9 mouse cellular contexts compared by ENCODE assay signal in the genomic region with DNA sequence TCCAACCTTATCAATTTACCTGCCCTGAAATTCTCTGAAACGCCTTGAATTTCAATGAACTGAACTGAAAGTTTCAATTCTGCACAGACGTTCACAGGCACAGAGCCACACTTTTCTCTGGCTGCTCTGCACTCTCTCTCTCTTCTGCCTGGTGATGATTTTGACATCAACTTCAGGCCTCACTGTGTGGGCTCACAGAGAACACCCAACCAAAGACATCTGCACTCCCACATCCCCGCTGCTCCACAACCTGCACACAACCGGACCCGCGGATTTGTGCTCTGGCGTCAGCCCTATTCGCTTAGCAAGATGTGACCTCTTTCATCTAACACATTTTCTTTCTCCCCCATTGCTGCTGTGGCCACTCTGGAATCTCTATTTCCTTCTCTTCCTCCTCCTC. TPM values are rescaled to one million over a fixed set of nuclear protein-coding genes. Genes with fewer than 3 reads are reported as not detected.
DNase-seq lines count a peak whose midpoint lies in the region; ATAC-seq and TF ChIP-seq lines count a peak whose summit lies in the region.
"Had no signal": no experiment of that assay in that cellular context is flagged by ENCODE, and none has a peak within 500 bp of the region (broad histone marks: within the 10 kb centered on the region; RNA-seq: fewer than 3 reads in every experiment).

No protein-coding gene starts in this region.

- TF ChIP-seq POLR2A in spleen, adult 2 months (IDR thresholded peaks at IDR 0.05; ENCODE audit: low read depth, low read length): no peak

- H3K4me1 ChIP-seq in spleen, adult 2 months (ENCODE audit: control insufficient read depth, insufficient read depth, insufficient read length): peaks cover 5% of the 10 kb centered on the region
- peaks cover 27% of the 10 kb centered on the region for H3K4me1 ChIP-seq in hindbrain, embryonic 10.5 days (replicated peaks)
- peaks cover 13% of the 10 kb centered on the region; the same call in 1 of the 2 replicates for H3K4me1 ChIP-seq in midbrain, embryonic 14.5 days (ENCODE audit: control insufficient read depth, insufficient read depth, low read length)

- H3K4me3 ChIP-seq in spleen, adult 2 months (ENCODE audit: extremely low read depth, insufficient read depth, insufficient read length): no peak overlapping the region; the same call in 1 of the 2 replicates
- H3K4me3 ChIP-seq in hindbrain, embryonic 10.5 days: peak overlapping the region; percentile 70
- H3K4me3 ChIP-seq in midbrain, embryonic 14.5 days (replicated peaks; ENCODE audit: low read depth, low read length): peak overlapping the region; percentile 68

- H3K27ac ChIP-seq in spleen, adult 2 months (ENCODE audit: insufficient read depth, low read length): peak overlapping the region; percentile 58
- H3K27ac ChIP-seq in hindbrain, embryonic 10.5 days: no peak overlapping the region
- no peak overlapping the region for H3K27ac ChIP-seq in midbrain, embryonic 14.5 days (replicated peaks; ENCODE audit: low read depth, low read length)

- H3K36me3 ChIP-seq in spleen, adult 2 months (ENCODE audit: control insufficient read depth, insufficient read depth, low read length): peaks cover 2% of the 10 kb centered on the region; the same call in 1 of the 2 replicates
- no peaks in the 10 kb centered on the region for H3K36me3 ChIP-seq in hindbrain, embryonic 10.5 days
- H3K36me3 ChIP-seq in midbrain, embryonic 14.5 days (ENCODE audit: control insufficient read depth, insufficient read depth, low read length): no peaks in the 10 kb centered on the region

- DNase-seq in gastrocnemius, postnatal 14 days: peak; percentile 11
- DNase-seq in gastrocnemius, postnatal 36 days: no peak
- DNase-seq in spleen, adult 2 months (ENCODE audit: low read depth in 1 of 2, low spot score in 2 of 2): no peak
- no peak for DNase-seq in spleen, postnatal 10 days (ENCODE audit: low spot score in 2 of 2)
- peak; percentile 14 for DNase-seq in hindbrain, embryonic 10.5 days (ENCODE audit: low spot score)
- DNase-seq in midbrain, embryonic 14.5 days: no peak
- no peak for DNase-seq in Muller cell, postnatal 12 days (ENCODE audit: inconsistent ontology term)

- H3K9me3 ChIP-seq in hindbrain, embryonic 10.5 days: no peaks in the 10 kb centered on the region
- H3K9me3 ChIP-seq in midbrain, embryonic 14.5 days (ENCODE audit: control insufficient read depth, low read length): no peaks in the 10 kb centered on the region

- peak overlapping the region; percentile 69 for H3K4me2 ChIP-seq in midbrain, embryonic 14.5 days (ENCODE audit: low read length)

- H3K9ac ChIP-seq in midbrain, embryonic 14.5 days (replicated peaks; ENCODE audit: low read length): peak overlapping the region; percentile 65; the same call in 1 of the 2 replicates

- 24% methylated on average over 8 of the region's 8 CpGs for WGBS in spleen, adult 2 months
- WGBS in hindbrain, embryonic 10.5 days: 40% methylated on average over 8 of the region's 8 CpGs
- WGBS in midbrain, embryonic 14.5 days: 27% methylated on average over 8 of the region's 8 CpGs

- no peak for TF ChIP-seq CTCF in spleen, adult 2 months (IDR thresholded peaks at IDR 0.05; ENCODE audit: extremely low read depth, insufficient read depth, insufficient read length, insufficient replicate concordance)

- no peaks in the 10 kb centered on the region for H3K27me3 ChIP-seq in spleen, adult 2 months (ENCODE audit: control insufficient read depth, insufficient read depth, low read length)
- no peaks in the 10 kb centered on the region for H3K27me3 ChIP-seq in hindbrain, embryonic 10.5 days (ENCODE audit: insufficient read depth, poor library complexity, severe bottlenecking)
- H3K27me3 ChIP-seq in midbrain, embryonic 14.5 days (ENCODE audit: control insufficient read depth, insufficient read depth, low read length): no peaks in the 10 kb centered on the region
- H3K27me3 ChIP-seq: Patski had no signal

- no peak for ATAC-seq in midbrain, embryonic 14.5 days (ENCODE audit: low FRiP score, low TSS enrichment)
- no peak for ATAC-seq in megakaryocyte progenitor cell, adult 5-6 weeks (replicated peaks; ENCODE audit: poor library complexity)

- intact Hi-C loops in gastrocnemius, postnatal 14 days (cut with DNase I; ENCODE audit: low total_unique reads): loop anchor here (5.0 kb wide), 1 partner anchor 37 kb away; no protein-coding TSS in a partner anchor
- intact Hi-C loops in gastrocnemius, postnatal 36 days (cut with DNase I): loop anchor here (10.0 kb wide), 1 partner anchor 691 kb away; the partner anchor contains the start of gene Gabarapl1

RNA-seq across cellular contexts. Expression of gene Klrb1b, which starts 18.0 kb away (rescaled TPM):
- total RNA-seq in gastrocnemius, postnatal 14 days (2021): not detected
- total RNA-seq in gastrocnemius, postnatal 36 days (2021): not detected
- polyA plus RNA-seq in spleen, adult 2 months (2012; rRNA removed): 0.62 and 1.7 TPM in 2 replicates
- not detected in 2 replicates for polyA plus RNA-seq in hindbrain, embryonic 10.5 days (2016; fragmentation: Nextera tagmentation; extraction: Ambion mirVana)
- 0.09 and 0.14 TPM in 2 replicates for polyA plus RNA-seq in midbrain, embryonic 14.5 days (2014; fragmentation: Nextera tagmentation; extraction: Ambion mirVana)
- 0.32 and 1.4 TPM in 2 replicates for total RNA-seq in megakaryocyte progenitor cell, adult 5-6 weeks (2015)
- not detected in 2 replicates for total RNA-seq in megakaryocyte progenitor cell, adult 5-6 weeks (2017)
- polyA plus RNA-seq: Patski had no signal

RNA-seq across cellular contexts. Expression of gene Gm44511, which starts 18.0 kb away (rescaled TPM):
- not detected for total RNA-seq in gastrocnemius, postnatal 14 days (2021)
- not detected for total RNA-seq in gastrocnemius, postnatal 36 days (2021)
- polyA plus RNA-seq in spleen, adult 2 months (2012; rRNA removed): 0.23 and 0.53 TPM in 2 replicates
- not detected in 2 replicates for polyA plus RNA-seq in hindbrain, embryonic 10.5 days (2016; fragmentation: Nextera tagmentation; extraction: Ambion mirVana)
- polyA plus RNA-seq in midbrain, embryonic 14.5 days (2014; fragmentation: Nextera tagmentation; extraction: Ambion mirVana): not detected in 2 replicates
- not detected in 2 replicates for total RNA-seq in megakaryocyte progenitor cell, adult 5-6 weeks (2015)
- total RNA-seq in megakaryocyte progenitor cell, adult 5-6 weeks (2017): not detected in 2 replicates
- polyA plus RNA-seq: Patski had no signal

RNA-seq across cellular contexts. Expression of gene Clec2i, which starts 43.3 kb away (rescaled TPM):
- not detected for total RNA-seq in gastrocnemius, postnatal 14 days (2021)
- total RNA-seq in gastrocnemius, postnatal 36 days (2021): under 1 TPM in 1 of 2 experiments, not detected in 1; 0.18 TPM
- polyA plus RNA-seq in spleen, adult 2 months (2012; rRNA removed): 5.0 and 9.6 TPM in 2 replicates
- not detected in 2 replicates for polyA plus RNA-seq in hindbrain, embryonic 10.5 days (2016; fragmentation: Nextera tagmentation; extraction: Ambion mirVana)
- polyA plus RNA-seq in midbrain, embryonic 14.5 days (2014; fragmentation: Nextera tagmentation; extraction: Ambion mirVana): not detected in 2 replicates
- 3.1 and 6.7 TPM in 2 replicates for total RNA-seq in megakaryocyte progenitor cell, adult 5-6 weeks (2015)
- total RNA-seq in megakaryocyte progenitor cell, adult 5-6 weeks (2017): 4.8 and 9.2 TPM in 2 replicates
- polyA plus RNA-seq: Patski had no signal

RNA-seq across cellular contexts. Expression of gene BC035044, which starts 46.8 kb away (rescaled TPM):
- total RNA-seq in gastrocnemius, postnatal 14 days (2021): under 1 TPM in 1 of 2 experiments, not detected in 1; 0.13 TPM
- not detected for total RNA-seq in gastrocnemius, postnatal 36 days (2021)
- polyA plus RNA-seq in spleen, adult 2 months (2012; rRNA removed): 16.3 and 22.9 TPM in 2 replicates
- 0.98 and 1.8 TPM in 2 replicates for polyA plus RNA-seq in hindbrain, embryonic 10.5 days (2016; fragmentation: Nextera tagmentation; extraction: Ambion mirVana)
- polyA plus RNA-seq in midbrain, embryonic 14.5 days (2014; fragmentation: Nextera tagmentation; extraction: Ambion mirVana): 0.19 and 0.36 TPM in 2 replicates
- total RNA-seq in megakaryocyte progenitor cell, adult 5-6 weeks (2015): 237 and 280 TPM in 2 replicates
- 243 and 287 TPM in 2 replicates for total RNA-seq in megakaryocyte progenitor cell, adult 5-6 weeks (2017)
- polyA plus RNA-seq: Patski had no signal

RNA-seq across cellular contexts. Expression of gene Klrb1c, which starts 55.1 kb away (rescaled TPM):
- total RNA-seq in gastrocnemius, postnatal 14 days (2021): under 1 TPM in 1 of 2 experiments, not detected in 1; 0.14 TPM
- not detected for total RNA-seq in gastrocnemius, postnatal 36 days (2021)
- 3.0 and 8.5 TPM in 2 replicates for polyA plus RNA-seq in spleen, adult 2 months (2012; rRNA removed)
- not detected in 2 replicates for polyA plus RNA-seq in hindbrain, embryonic 10.5 days (2016; fragmentation: Nextera tagmentation; extraction: Ambion mirVana)
- not detected in 2 replicates for polyA plus RNA-seq in midbrain, embryonic 14.5 days (2014; fragmentation: Nextera tagmentation; extraction: Ambion mirVana)
- total RNA-seq in megakaryocyte progenitor cell, adult 5-6 weeks (2015): 0.07 and 0.96 TPM in 2 replicates
- 0.37 and 0.51 TPM in 2 replicates for total RNA-seq in megakaryocyte progenitor cell, adult 5-6 weeks (2017)
- polyA plus RNA-seq: Patski had no signal

Comparison
In these comparisons a context has a peak if more than half of its experiments do, and no peak if none do; other contexts are left out.
1. DNase-seq: peak in gastrocnemius, postnatal 14 days (single experiment) and hindbrain, embryonic 10.5 days (single experiment); none in gastrocnemius, postnatal 36 days (0 of 2), spleen, adult 2 months (0 of 2), spleen, postnatal 10 days (0 of 2), midbrain, embryonic 14.5 days (single experiment) and Muller cell, postnatal 12 days (single experiment).